Mouse (Mus musculus): Measurements from ENCODE around the gene Plekha7. TPM values are rescaled to one million over a fixed set of nuclear protein-coding genes. Genes with fewer than 3 reads are reported as not detected.
A peak's percentile ranks its signal among the peaks of the same experiment; 100 is the strongest.

Gene Plekha7
- total and polyA plus RNA-seq, 2 experiments from 2014 or later: 19.4 to 40.4 TPM

- TF ChIP-seq EP300 (IDR thresholded peaks at IDR 0.05; ENCODE audit: low read depth) (no peak), CTCF (IDR thresholded peaks at IDR 0.05; ENCODE audit: low read depth) (no peak)
- Histone ChIP-seq H3K4me2 (ENCODE audit: low read depth, low read length) (peak overlapping the region; percentile 90), H3K4me3 (ENCODE audit: low read depth, low read length) (peak overlapping the region; percentile 73), H3K27me3 (ENCODE audit: control insufficient read depth, insufficient read depth, low read length) (no peaks in the 10 kb centered on the region), H3K4me1 (ENCODE audit: control insufficient read depth, insufficient read depth) (peaks cover 10% of the 10 kb centered on the region; the same call in 1 of the 2 replicates), H3K27ac (ENCODE audit: low read depth) (no peak overlapping the region; the same call in none of the 2 replicates), H3K9me3 (replicated peaks; ENCODE audit: control insufficient read depth, low read length) (no peaks in the 10 kb centered on the region), H3K9ac (replicated peaks; ENCODE audit: low read depth, low read length) (peak overlapping the region; percentile 57), H3K36me3 (replicated peaks; ENCODE audit: control insufficient read depth, insufficient read depth, low read length) (no peaks in the 10 kb centered on the region)
- peak; percentile 19; the same call in 1 of the 2 replicates for ATAC-seq (ENCODE audit: insufficient read depth, low read depth)
- DNase-seq (ENCODE audit: low spot score): no peak
- WGBS: 3% methylated on average over 16 of the region's 16 CpGs
These were observed 436 bp upstream of the Plekha7 start for GRCm38 (mm10) chr7:116308632-116308991.

DNA sequence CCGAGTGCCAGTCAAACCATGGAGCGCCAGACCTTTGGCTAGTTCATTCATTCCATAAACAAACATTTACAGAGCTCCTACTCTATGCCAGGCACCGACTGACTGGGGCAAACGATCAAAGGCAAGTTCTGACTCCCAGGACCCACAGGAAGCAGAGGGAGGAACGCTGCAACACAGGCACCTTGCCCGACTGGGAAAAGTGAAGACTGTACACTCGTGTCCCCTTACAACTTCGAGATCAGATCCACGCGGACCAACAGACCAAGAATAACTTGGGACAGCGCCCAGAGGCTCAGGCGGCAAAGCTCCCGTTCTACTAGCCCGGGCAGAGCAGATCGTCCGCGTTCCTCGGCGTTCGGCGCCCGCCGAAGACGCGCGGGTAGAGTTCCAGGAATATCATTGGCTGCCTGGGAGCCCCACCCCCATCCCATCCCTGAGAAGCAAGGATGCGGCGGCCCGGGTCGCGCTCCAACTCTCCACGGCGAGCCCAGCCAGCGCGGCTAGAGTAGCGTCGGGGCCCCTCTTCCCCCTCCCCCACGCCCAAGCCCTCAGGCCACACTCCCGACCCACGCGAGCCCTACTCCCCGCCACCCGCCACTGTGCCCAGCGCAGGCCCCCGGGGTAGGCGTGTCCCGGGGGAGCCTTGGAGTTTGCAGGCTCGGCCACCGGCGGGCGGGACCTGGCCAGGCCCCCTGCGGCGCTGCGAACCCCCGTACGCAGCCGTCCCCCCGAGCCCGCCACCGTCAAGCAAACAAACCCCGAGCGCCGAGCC, 891 bp downstream of the Plekha7 start:
- Histone ChIP-seq H3K9ac (replicated peaks; ENCODE audit: low read depth, low read length) (peak overlapping the region; percentile 57), H3K36me3 (replicated peaks; ENCODE audit: control insufficient read depth, insufficient read depth, low read length) (no peaks in the 10 kb centered on the region), H3K9me3 (replicated peaks; ENCODE audit: control insufficient read depth, low read length) (no peaks in the 10 kb centered on the region), H3K4me1 (ENCODE audit: control insufficient read depth, insufficient read depth) (peaks cover 10% of the 10 kb centered on the region; the same call in 1 of the 2 replicates), H3K4me2 (ENCODE audit: low read depth, low read length) (peak overlapping the region; percentile 90), H3K4me3 (ENCODE audit: low read depth, low read length) (peak overlapping the region; percentile 73), H3K27ac (ENCODE audit: low read depth) (peak overlapping the region; percentile 62; the same call in 1 of the 2 replicates), H3K27me3 (ENCODE audit: control insufficient read depth, insufficient read depth, low read length) (no peaks in the 10 kb centered on the region)
- WGBS: under 1% methylated on average over 62 of the region's 63 CpGs
- DNase-seq (ENCODE audit: low spot score) (peak; percentile 57), ATAC-seq (ENCODE audit: insufficient read depth, low read depth) (peak; percentile 78)
- TF ChIP-seq CTCF (IDR thresholded peaks at IDR 0.05; ENCODE audit: low read depth): no peak
- TF ChIP-seq EP300 (IDR thresholded peaks at IDR 0.05; ENCODE audit: low read depth): no peak

GRCm38 (mm10) chr7:116306601-116307000, 1.6 kb downstream of the Plekha7 start:
- WGBS: 29% methylated on average over 5 of the region's 5 CpGs
- Histone ChIP-seq H3K9me3 (replicated peaks; ENCODE audit: control insufficient read depth, low read length) (no peaks in the 10 kb centered on the region), H3K27me3 (ENCODE audit: control insufficient read depth, insufficient read depth, low read length) (no peaks in the 10 kb centered on the region), H3K4me2 (ENCODE audit: low read depth, low read length) (peak overlapping the region; percentile 90; the same call in 1 of the 2 replicates), H3K36me3 (replicated peaks; ENCODE audit: control insufficient read depth, insufficient read depth, low read length) (no peaks in the 10 kb centered on the region), H3K4me1 (ENCODE audit: control insufficient read depth, insufficient read depth) (peaks cover 14% of the 10 kb centered on the region), H3K4me3 (ENCODE audit: low read depth, low read length) (no peak overlapping the region), H3K9ac (replicated peaks; ENCODE audit: low read depth, low read length) (no peak overlapping the region), H3K27ac (ENCODE audit: low read depth) (no peak overlapping the region)
- TF ChIP-seq CTCF (IDR thresholded peaks at IDR 0.05; ENCODE audit: low read depth) (no peak), EP300 (IDR thresholded peaks at IDR 0.05; ENCODE audit: low read depth) (no peak)
- ATAC-seq (ENCODE audit: insufficient read depth, low read depth) (no peak), DNase-seq (ENCODE audit: low spot score) (no peak)

DNA sequence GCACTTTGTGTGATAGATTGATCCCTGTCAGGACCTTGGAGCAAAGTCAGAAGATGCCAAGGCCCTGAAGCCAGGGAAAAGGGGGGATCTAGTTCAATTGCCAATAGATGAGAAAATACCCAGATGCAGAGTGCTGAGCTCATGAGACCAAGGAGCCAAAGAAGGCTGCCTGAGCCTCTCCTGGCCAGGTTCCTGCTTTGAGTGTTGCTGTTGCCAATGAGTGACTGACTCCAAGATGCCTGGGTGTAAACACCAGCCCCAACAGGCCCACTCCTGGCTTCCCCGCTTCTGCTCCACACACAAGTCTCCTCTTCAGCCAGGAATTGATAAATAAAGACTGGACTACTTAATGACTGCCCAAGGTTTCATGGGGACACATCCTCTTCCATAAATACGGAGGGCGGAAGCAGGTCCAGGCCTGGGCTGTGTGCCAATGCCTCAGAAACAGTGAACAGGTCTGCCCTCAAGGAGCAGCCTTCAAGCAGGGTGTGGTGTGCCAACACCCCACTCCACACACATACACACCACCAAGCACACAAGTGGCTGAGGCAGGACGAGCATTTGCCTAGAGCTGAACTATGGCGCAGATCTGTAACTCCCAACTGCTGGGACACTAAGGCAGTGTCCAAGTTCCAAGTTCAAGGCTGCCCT, 6.4 kb downstream of the Plekha7 start:
- 70% methylated on average over 5 of the region's 5 CpGs for WGBS
- no peaks in the 10 kb centered on the region for H3K36me3 ChIP-seq (replicated peaks; ENCODE audit: control insufficient read depth, insufficient read depth, low read length)
- no peaks in the 10 kb centered on the region for H3K9me3 ChIP-seq (replicated peaks; ENCODE audit: control insufficient read depth, low read length)
- H3K27ac ChIP-seq (ENCODE audit: low read depth): no peak overlapping the region
- H3K4me2 ChIP-seq (ENCODE audit: low read depth, low read length): no peak overlapping the region
- no peaks in the 10 kb centered on the region for H3K27me3 ChIP-seq (ENCODE audit: control insufficient read depth, insufficient read depth, low read length)
- ATAC-seq (ENCODE audit: insufficient read depth, low read depth): no peak
- H3K9ac ChIP-seq (replicated peaks; ENCODE audit: low read depth, low read length): no peak overlapping the region
- H3K4me3 ChIP-seq (ENCODE audit: low read depth, low read length): no peak overlapping the region
- DNase-seq (ENCODE audit: low spot score): no peak
- H3K4me1 ChIP-seq (ENCODE audit: control insufficient read depth, insufficient read depth): peaks cover 5% of the 10 kb centered on the region
- no peak for TF ChIP-seq CTCF (IDR thresholded peaks at IDR 0.05; ENCODE audit: low read depth)
- no peak for TF ChIP-seq EP300 (IDR thresholded peaks at IDR 0.05; ENCODE audit: low read depth)

- ATAC-seq (ENCODE audit: insufficient read depth, low read depth): no peak
- TF ChIP-seq CTCF (IDR thresholded peaks at IDR 0.05; ENCODE audit: low read depth): no peak
- no peak for TF ChIP-seq EP300 (IDR thresholded peaks at IDR 0.05; ENCODE audit: low read depth)
These were observed 7.0 kb downstream of the Plekha7 start for GRCm38 (mm10) chr7:116301144-116301543.

More at GRCm38 (mm10) chr7:116301144-116301543, 7.0 kb downstream of the Plekha7 start:
- H3K36me3 ChIP-seq (replicated peaks; ENCODE audit: control insufficient read depth, insufficient read depth, low read length): no peaks in the 10 kb centered on the region
- WGBS: 56% methylated on average over 4 of the region's 4 CpGs
- no peak for DNase-seq (ENCODE audit: low spot score)
- no peaks in the 10 kb centered on the region for H3K9me3 ChIP-seq (replicated peaks; ENCODE audit: control insufficient read depth, low read length)
- H3K4me3 ChIP-seq (ENCODE audit: low read depth, low read length): no peak overlapping the region
- peaks cover 5% of the 10 kb centered on the region for H3K4me1 ChIP-seq (ENCODE audit: control insufficient read depth, insufficient read depth)
- no peak overlapping the region for H3K4me2 ChIP-seq (ENCODE audit: low read depth, low read length)
- no peak overlapping the region for H3K27ac ChIP-seq (ENCODE audit: low read depth)
- no peak overlapping the region for H3K9ac ChIP-seq (replicated peaks; ENCODE audit: low read depth, low read length)
- H3K27me3 ChIP-seq (ENCODE audit: control insufficient read depth, insufficient read depth, low read length): no peaks in the 10 kb centered on the region

Data from heart, postnatal 0 days (tissue).